Mouse (Mus musculus) lung, postnatal 14 days (tissue): Measurements from ENCODE around the gene Trafd1.

Experiments used
- DNase-seq: peaks from one replicate; pipeline ENCODE4 v3.0.0; 2021

The Trafd1 gene

DNA sequence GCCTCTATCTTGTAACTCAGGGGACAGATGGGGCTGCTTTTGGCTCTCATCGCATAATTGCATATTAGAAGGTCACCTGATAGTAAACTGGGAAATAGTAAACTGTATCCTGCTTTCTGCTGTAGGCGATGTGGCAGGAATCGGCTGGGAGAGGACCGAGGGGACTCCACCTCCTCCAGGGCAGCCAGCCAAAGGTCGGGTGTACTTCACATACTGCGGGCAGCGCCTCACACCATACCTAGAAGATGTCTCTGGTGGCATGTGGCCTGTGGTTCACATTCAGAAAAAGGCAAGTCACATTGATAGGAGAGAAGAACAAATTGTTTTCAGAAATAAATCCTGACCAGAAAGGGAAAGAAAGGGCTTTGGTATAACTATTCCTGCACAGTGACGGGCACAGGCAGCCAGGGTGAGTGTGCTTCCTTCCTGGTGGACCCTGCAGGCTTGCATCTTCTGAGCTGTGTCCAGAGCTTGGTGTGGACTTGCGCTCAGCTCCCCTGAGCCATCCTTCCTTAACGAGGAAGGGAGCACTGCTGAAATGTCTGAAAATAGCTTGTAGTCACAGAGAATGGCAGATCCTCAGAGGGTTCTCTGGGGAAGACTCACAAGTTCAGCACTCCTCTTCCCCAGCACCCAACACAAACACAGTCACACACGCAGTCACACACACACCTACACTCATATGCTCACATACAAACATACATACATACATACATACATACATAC is 55.9 kb downstream of the Trafd1 start:
- peak; percentile 43 for DNase-seq

GRCm38 (mm10) chr5:121326079-121326805 is 59.2 kb downstream of the Trafd1 start:
- DNase-seq, result no peak
